Mouse (Mus musculus) kidney, postnatal 0 days (tissue): ENCODE measurements around the gene Adgrv1. TPM values are rescaled to one million over a fixed set of nuclear protein-coding genes. Genes with fewer than 3 reads are reported as not detected.
"Not testable (repeated sequence)": the region's sequence is repeated elsewhere in the genome, so short reads cannot be mapped to it uniquely, and the experiment has no call there.

Experiments
- ATAC-seq: fragments of 200-750 bp; cut with Nextera tagmentation; replicated peaks from 2 replicates; pipeline ENCODE4 v1.8.0; 2017; ENCODE audit warnings: low read depth, moderate number of reproducible peaks, moderate TSS enrichment, moderate library complexity; ENCODE audit not compliant: low FRiP score
- DNase-seq: peaks from one replicate; pipeline ENCODE4 v3.0.0-alpha.2; 2016; ENCODE audit warnings: low spot score
- H3K27ac ChIP-seq: fragments of 300-500 bp; sonication (generic); 2 replicates; pipeline ENCODE4 v1.5.1; 2014; ENCODE audit warnings: mild to moderate bottlenecking
- H3K27me3 ChIP-seq: fragments of 300-500 bp; sonication (generic); 2 replicates; pipeline ENCODE4 v1.6.1; 2014; ENCODE audit warnings: low read length, mixed read lengths; ENCODE audit not compliant: insufficient read depth
- H3K36me3 ChIP-seq: fragments of 300-500 bp; sonication (generic); 2 replicates; pipeline ENCODE4 v1.6.1; 2014; ENCODE audit warnings: low read length, mixed read lengths; ENCODE audit not compliant: insufficient read depth
- H3K4me1 ChIP-seq: fragments of 300-500 bp; sonication (generic); replicated peaks from 2 replicates; pipeline ENCODE4 v1.6.1; 2014; ENCODE audit warnings: antibody characterized with exemption, low read length, mixed read lengths; ENCODE audit not compliant: insufficient read depth
- H3K4me2 ChIP-seq: fragments of 300-500 bp; sonication (generic); 2 replicates; pipeline ENCODE4 v1.6.1; 2014; ENCODE audit warnings: mild to moderate bottlenecking, low read length, moderate library complexity, mixed read lengths
- H3K4me3 ChIP-seq: fragments of 300-500 bp; sonication (generic); replicated peaks from 2 replicates; pipeline ENCODE4 v1.5.1; 2014; ENCODE audit warnings: low read depth, low read length
- H3K9ac ChIP-seq: fragments of 300-500 bp; sonication (generic); 2 replicates; pipeline ENCODE4 v1.6.1; 2014; ENCODE audit warnings: low read depth, low read length
- H3K9me3 ChIP-seq: fragments of 300-500 bp; sonication (generic); replicated peaks from 2 replicates; pipeline ENCODE4 v1.6.1; 2016; ENCODE audit warnings: low read length, inconsistent platforms, mixed read lengths
- CTCF ChIP-seq: IDR thresholded peaks from 2 replicates; pipeline ENCODE4 v1.5.1; 2016; ENCODE audit warnings: antibody characterized with exemption, low read depth, mild to moderate bottlenecking, moderate library complexity
- WGBS: fragments of 180-500 bp; shearing (Covaris S2); extraction: QIAGEN DNeasy Blood & Tissue Kit; methylation state at CpG from one replicate; pipeline ENCODE4 v1.1.7; 2014; 5-methylcytosine and 5-hydroxymethylcytosine counted together
- polyA plus RNA-seq: library from polyadenylated mRNA; unstranded; fragments of >200 nt; fragmentation: Nextera tagmentation; extraction: Ambion mirVana; gene quantifications from 2 replicates; pipeline ENCODE4 v1.2.1, GENCODE M21; 2015

Gene Adgrv1
- polyA plus RNA-seq, 1 experiment from 2014 or later: 2.7 TPM

DNA sequence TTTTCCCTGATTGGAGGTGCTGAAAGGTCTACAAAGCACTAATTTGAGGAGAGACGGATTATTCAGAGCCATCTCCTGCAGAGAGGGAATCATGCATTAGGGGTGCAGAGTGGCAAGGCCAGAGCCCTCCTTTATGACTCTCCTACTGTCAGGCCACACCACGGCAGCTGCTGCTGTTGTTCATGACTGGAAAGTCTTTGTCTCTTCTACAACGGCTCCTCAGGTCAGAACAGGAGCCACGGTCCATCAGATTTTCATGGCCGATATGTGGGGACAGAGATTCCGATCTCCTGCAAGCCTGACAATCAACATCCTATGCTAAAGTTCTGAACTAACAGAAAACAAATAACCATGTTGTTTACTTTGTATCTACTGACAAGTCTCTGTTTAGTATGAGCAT, 350.8 kb downstream of the Adgrv1 start:
- no peak for TF ChIP-seq CTCF
- ATAC-seq: no peak
- H3K9ac ChIP-seq: no peak overlapping the region
- no peaks in the 10 kb centered on the region for H3K36me3 ChIP-seq
- H3K27ac ChIP-seq: no peak overlapping the region
- H3K4me1 ChIP-seq: no peaks in the 10 kb centered on the region
- H3K4me3 ChIP-seq: no peak overlapping the region
- no peak overlapping the region for H3K4me2 ChIP-seq
- WGBS: 64% methylated on average over 6 of the region's 6 CpGs
- H3K27me3 ChIP-seq: no peaks in the 10 kb centered on the region
- no peaks in the 10 kb centered on the region for H3K9me3 ChIP-seq
- DNase-seq: no peak

DNA sequence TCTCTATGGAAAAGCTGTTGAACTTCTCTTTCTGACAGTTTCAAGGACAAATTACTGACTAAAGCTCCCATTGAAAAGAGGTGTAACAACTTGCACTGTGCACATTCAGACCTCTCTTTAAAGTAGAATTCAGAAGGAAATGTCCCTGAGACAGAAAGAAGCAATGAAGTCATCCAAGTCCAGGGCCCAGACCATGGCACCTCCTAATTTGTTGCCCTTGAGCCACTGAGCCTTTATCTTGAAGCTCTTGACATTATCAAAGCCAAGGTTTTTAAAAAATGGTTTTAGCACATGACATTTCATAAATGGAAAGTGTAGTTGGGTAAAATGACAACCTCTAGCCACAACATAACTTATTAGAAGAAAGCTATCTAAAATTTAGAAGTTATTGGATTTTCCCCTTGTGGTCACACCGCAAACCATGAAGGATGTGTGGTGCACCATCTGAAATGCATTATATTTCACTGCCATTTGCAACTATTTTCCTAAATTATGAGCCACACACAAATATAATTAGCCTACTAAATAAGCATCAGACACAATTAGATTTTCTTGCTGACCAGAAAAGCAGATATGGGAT, 352.2 kb downstream of the Adgrv1 start:
- ATAC-seq (no peak), DNase-seq (no peak)
- Histone ChIP-seq H3K4me2 (no peak overlapping the region), H3K4me3 (no peak overlapping the region), H3K9me3 (no peaks in the 10 kb centered on the region), H3K9ac (no peak overlapping the region), H3K4me1 (no peaks in the 10 kb centered on the region), H3K27ac (no peak overlapping the region), H3K27me3 (no peaks in the 10 kb centered on the region), H3K36me3 (no peaks in the 10 kb centered on the region)
- 100% methylated on average over 1 of the region's 1 CpGs for WGBS
- TF ChIP-seq CTCF: no peak

DNA sequence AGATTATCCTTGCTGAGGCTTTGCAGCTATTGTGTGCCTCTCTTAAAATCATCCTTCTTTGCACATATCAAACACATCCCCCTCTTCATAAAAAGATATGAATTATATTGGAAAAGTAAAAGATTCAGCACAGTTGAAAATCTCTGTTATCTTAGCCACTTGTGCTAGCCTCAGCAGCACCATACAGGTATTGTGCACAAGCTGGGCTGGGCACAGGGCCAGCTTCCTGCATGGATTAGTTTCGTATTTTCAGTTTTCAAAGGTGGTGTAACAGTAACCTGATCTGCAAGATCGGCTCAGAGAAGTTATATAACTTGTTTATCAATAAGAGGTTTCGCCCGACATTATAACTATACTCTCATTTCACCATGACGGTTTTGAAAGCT, 353.6 kb downstream of the Adgrv1 start:
- Histone ChIP-seq H3K9ac (no peak overlapping the region), H3K4me3 (no peak overlapping the region), H3K36me3 (no peaks in the 10 kb centered on the region), H3K9me3 (no peaks in the 10 kb centered on the region), H3K27ac (no peak overlapping the region), H3K4me2 (no peak overlapping the region), H3K27me3 (no peaks in the 10 kb centered on the region), H3K4me1 (no peaks in the 10 kb centered on the region)
- ATAC-seq (no peak), DNase-seq (no peak)
- TF ChIP-seq CTCF: no peak
- WGBS: 68% methylated on average over 5 of the region's 5 CpGs

DNA sequence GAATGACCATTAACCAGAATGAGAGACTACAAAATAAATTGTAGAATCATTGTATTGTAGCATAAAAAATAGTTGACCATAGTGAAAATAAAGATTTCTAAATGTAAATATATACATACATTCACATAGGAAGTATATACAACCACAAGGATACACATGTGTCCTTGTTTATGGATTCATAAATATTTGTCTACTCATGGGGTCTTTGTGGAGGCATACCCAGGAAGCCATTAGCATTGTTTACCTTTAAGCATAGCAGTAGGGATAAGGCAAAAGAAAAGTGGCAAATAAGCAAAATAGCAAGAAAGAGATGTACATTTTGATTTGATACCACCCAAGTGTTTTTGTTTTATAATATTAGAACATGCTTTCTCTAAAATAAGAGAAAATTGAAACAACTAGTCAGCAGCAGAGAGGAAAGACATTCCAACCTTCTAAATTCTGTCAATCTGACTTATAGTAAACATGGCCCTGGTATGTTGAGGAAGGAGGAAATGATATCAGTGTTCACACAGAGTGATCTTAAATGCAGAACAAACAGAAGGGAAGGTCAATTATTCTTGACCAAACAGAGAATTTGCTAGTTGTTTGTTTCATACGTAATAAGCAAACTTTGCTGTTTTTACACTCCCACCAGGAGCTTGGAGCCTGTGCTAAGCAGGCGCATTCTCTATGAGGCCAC, 354.1 kb downstream of the Adgrv1 start:
- no peaks in the 10 kb centered on the region for H3K4me1 ChIP-seq
- ATAC-seq (no peak), DNase-seq (no peak)
- no peak for TF ChIP-seq CTCF
- no peaks in the 10 kb centered on the region for H3K9me3 ChIP-seq
- no peaks in the 10 kb centered on the region for H3K36me3 ChIP-seq
- no peak overlapping the region for H3K9ac ChIP-seq
- no peak overlapping the region for H3K27ac ChIP-seq
- WGBS: 68% methylated on average over 2 of the region's 2 CpGs
- no peak overlapping the region for H3K4me2 ChIP-seq
- no peaks in the 10 kb centered on the region for H3K27me3 ChIP-seq
- no peak overlapping the region for H3K4me3 ChIP-seq

DNA sequence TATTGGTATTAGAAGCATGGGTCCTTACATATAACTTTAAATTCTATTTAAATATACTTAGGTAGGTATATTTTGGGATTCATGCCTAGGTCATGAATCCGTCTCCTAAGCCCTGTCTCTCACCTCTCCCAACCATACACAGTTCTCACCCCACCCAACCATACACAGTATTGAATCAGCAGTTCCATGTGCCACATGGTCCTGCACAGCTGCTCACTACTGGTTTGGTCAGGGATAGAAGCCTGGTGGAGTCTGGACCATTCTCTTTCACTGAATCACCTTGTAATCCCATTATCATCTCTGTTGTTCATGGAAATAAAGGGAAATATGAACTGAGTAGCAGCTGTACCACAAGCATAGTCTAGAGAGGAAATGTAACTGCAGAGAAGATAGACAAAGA, 359.1 kb downstream of the Adgrv1 start:
- 95% methylated on average over 1 of the region's 1 CpGs for WGBS
- no peak overlapping the region for H3K4me3 ChIP-seq
- H3K4me1 ChIP-seq: no peaks in the 10 kb centered on the region
- no peaks in the 10 kb centered on the region for H3K9me3 ChIP-seq
- no peak overlapping the region for H3K4me2 ChIP-seq
- no peak for TF ChIP-seq CTCF
- no peak overlapping the region for H3K9ac ChIP-seq
- no peak overlapping the region for H3K27ac ChIP-seq
- DNase-seq: no peak
- no peaks in the 10 kb centered on the region for H3K27me3 ChIP-seq
- ATAC-seq: no peak
- no peaks in the 10 kb centered on the region for H3K36me3 ChIP-seq

DNA sequence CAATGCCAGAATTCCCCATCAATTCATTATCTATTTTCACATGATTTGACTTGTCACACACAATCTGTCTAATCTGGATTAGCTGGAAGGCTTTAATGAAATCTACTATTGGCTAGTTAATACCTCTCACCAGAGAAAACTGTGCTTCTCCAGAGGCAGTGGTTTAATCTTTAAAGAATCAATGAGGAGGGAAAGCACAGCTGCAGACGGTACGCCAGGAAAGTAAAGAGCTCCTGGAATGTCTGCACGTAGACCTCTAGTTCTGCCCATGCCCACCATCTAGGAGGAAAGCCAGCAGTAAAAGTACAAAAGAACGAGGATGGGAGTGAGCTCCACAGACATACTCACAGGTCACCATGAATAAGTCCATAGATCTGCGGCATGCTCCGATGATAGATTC, 362.6 kb downstream of the Adgrv1 start:
- H3K27me3 ChIP-seq: no peaks in the 10 kb centered on the region
- H3K9ac ChIP-seq: no peak overlapping the region
- H3K36me3 ChIP-seq: no peaks in the 10 kb centered on the region
- ATAC-seq (no peak), DNase-seq (no peak)
- H3K4me2 ChIP-seq: no peak overlapping the region
- no peaks in the 10 kb centered on the region for H3K9me3 ChIP-seq
- no peak for TF ChIP-seq CTCF
- H3K27ac ChIP-seq: no peak overlapping the region
- H3K4me1 ChIP-seq: no peaks in the 10 kb centered on the region
- no peak overlapping the region for H3K4me3 ChIP-seq
- WGBS: 79% methylated on average over 6 of the region's 6 CpGs

DNA sequence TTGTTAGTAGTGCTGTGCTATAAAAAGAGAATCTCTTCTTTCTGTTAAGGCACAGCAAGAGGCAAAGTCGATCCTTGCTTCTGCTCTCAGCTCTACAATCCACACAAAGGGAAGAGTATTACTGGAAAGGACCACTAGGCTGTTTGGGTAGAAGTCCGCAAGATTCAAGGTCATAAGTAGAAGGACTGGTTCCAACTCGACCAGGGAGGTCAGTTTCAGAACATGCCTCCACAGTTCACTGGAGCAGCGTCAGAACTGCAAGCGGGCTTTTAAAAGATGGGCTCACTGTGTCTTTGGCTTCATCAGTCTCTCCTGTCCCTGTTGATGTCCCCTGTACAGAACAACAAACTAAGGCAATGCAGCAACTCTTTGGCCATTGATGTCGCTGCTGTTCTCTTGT, 363.9 kb downstream of the Adgrv1 start:
- H3K36me3 ChIP-seq: no peaks in the 10 kb centered on the region
- no peak overlapping the region for H3K9ac ChIP-seq
- H3K4me1 ChIP-seq: no peaks in the 10 kb centered on the region
- no peak overlapping the region for H3K4me3 ChIP-seq
- DNase-seq (no peak), ATAC-seq (no peak)
- H3K27ac ChIP-seq: no peak overlapping the region
- H3K9me3 ChIP-seq: no peaks in the 10 kb centered on the region
- TF ChIP-seq CTCF: no peak
- no peak overlapping the region for H3K4me2 ChIP-seq
- H3K27me3 ChIP-seq: no peaks in the 10 kb centered on the region
- WGBS: 74% methylated on average over 6 of the region's 6 CpGs

DNA sequence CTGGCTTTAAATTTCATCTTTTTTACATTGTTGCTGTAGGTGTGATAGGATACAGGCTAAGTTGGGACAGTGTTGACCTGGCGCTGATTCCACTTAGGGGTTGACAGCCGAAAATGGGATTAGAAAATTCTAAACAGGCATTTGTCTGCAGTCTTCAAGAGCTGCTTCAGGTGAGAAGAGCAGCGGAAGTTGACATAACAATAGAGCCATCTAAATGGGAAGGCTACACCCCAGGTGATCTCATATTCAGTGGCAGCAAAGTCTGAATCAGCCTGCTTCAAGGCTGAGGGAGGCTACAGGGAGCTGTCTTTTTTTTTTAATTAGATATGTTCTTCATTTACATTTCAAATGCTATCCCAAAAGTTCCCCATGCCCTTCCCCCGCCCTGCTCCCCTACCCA, 365.5 kb downstream of the Adgrv1 start:
- not testable (repeated sequence) for DNase-seq, ATAC-seq, H3K4me1 ChIP-seq, H3K27me3 ChIP-seq, H3K27ac ChIP-seq, H3K9me3 ChIP-seq, H3K36me3 ChIP-seq, H3K4me2 ChIP-seq, H3K9ac ChIP-seq, H3K4me3 ChIP-seq
- 83% methylated on average over 4 of the region's 4 CpGs for WGBS
